Mouse (Mus musculus) MEL (cell line): Measurements from ENCODE around the gene Fndc10. TPM values are rescaled to one million over a fixed set of nuclear protein-coding genes. Genes with fewer than 3 reads are reported as not detected.
A peak's percentile ranks its signal among the peaks of the same experiment; 100 is the strongest.

Experiments
- DNase-seq: peaks from one replicate; pipeline ENCODE4 v3.0.0; 2011; ENCODE audit warnings: low read depth, low spot score
- H3K27ac ChIP-seq: 2 replicates; pipeline ENCODE4 v1.5.1; 2012; ENCODE audit warnings: low read depth, mild to moderate bottlenecking, control low read depth, low read length, moderate library complexity; ENCODE audit not compliant: control insufficient read depth
- H3K27me3 ChIP-seq, 2 experiments: fragments of 150-350 bp in 1 of 2; sonication (generic) in 1 of 2; 2 replicates each; pipeline ENCODE4 v1.6.1; 2012; ENCODE audit warnings: low read length in 2 of 2, mild to moderate bottlenecking in 2 of 2, improper control_type of control experiment in 1 of 2, moderate library complexity in 1 of 2; ENCODE audit not compliant: insufficient read depth in 2 of 2, control insufficient read depth in 1 of 2
- H3K36me3 ChIP-seq, 2 experiments: 2 replicates each; pipeline ENCODE4 v1.6.1; 2012 to 2014; ENCODE audit warnings: low read length in 2 of 2, improper control_type of control experiment in 1 of 2, inconsistent platforms in 1 of 2, mild to moderate bottlenecking in 1 of 2; ENCODE audit not compliant: insufficient read depth in 2 of 2, control insufficient read depth in 1 of 2
- H3K4me1 ChIP-seq, 2 experiments: fragments of 150-350 bp in 1 of 2; sonication (generic) in 1 of 2; 2 replicates each; pipeline ENCODE4 v1.6.1; 2012; ENCODE audit warnings: low read length in 2 of 2, improper control_type of control experiment in 1 of 2, mild to moderate bottlenecking in 1 of 2; ENCODE audit not compliant: insufficient read depth in 2 of 2, control insufficient read depth in 1 of 2
- H3K4me3 ChIP-seq, 2 experiments: fragments of 150-350 bp in 1 of 2; sonication (generic) in 1 of 2; 2 replicates each; pipeline ENCODE4 v1.5.1; 2012; ENCODE audit warnings: low read depth in 2 of 2, low read length in 2 of 2, mild to moderate bottlenecking in 2 of 2, moderate library complexity in 2 of 2, control low read depth in 1 of 2, improper control_type of control experiment in 1 of 2; ENCODE audit not compliant: control insufficient read depth in 1 of 2, insufficient read depth in 1 of 2
- H3K79me2 ChIP-seq: 2 replicates; pipeline ENCODE4 v1.6.1; 2012; ENCODE audit warnings: mild to moderate bottlenecking, low read length, moderate library complexity; ENCODE audit not compliant: control insufficient read depth, poor library complexity, insufficient read depth
- H3K9ac ChIP-seq: 2 replicates; pipeline ENCODE4 v1.6.1; 2012; ENCODE audit warnings: low read depth, mild to moderate bottlenecking, control low read depth, low read length, moderate library complexity; ENCODE audit not compliant: control insufficient read depth, poor library complexity, severe bottlenecking
- H3K9me3 ChIP-seq: fragments of 150-350 bp; sonication (generic); replicated peaks from 2 replicates; pipeline ENCODE4 v1.6.1; 2012; ENCODE audit warnings: mild to moderate bottlenecking, low read length, improper control_type of control experiment, moderate library complexity; ENCODE audit not compliant: insufficient read depth
- CHD1 ChIP-seq: IDR thresholded peaks from 2 replicates; pipeline ENCODE4 v1.6.1; 2012; ENCODE audit warnings: low read depth, mild to moderate bottlenecking, inconsistent platforms, low read length, improper control_type of control experiment
- E2F4 ChIP-seq: IDR thresholded peaks from 2 replicates; pipeline ENCODE4 v1.6.1; 2011; ENCODE audit warnings: low read depth, low read length, improper control_type of control experiment, borderline replicate concordance
- ELF1 ChIP-seq: IDR thresholded peaks from 2 replicates; pipeline ENCODE4 v1.6.1; 2014; ENCODE audit warnings: low read depth, mild to moderate bottlenecking, inconsistent platforms, low read length, improper control_type of control experiment, moderate library complexity
- GABPA ChIP-seq: IDR thresholded peaks from 2 replicates; pipeline ENCODE4 v1.6.1; 2012; ENCODE audit warnings: low read depth, mild to moderate bottlenecking, inconsistent platforms, low read length, improper control_type of control experiment, moderate library complexity
- HCFC1 ChIP-seq: IDR thresholded peaks from 2 replicates; pipeline ENCODE4 v1.6.1; 2012; ENCODE audit warnings: low read depth, mild to moderate bottlenecking, inconsistent platforms, low read length, improper control_type of control experiment, moderate library complexity
- KAT2A ChIP-seq: conservative IDR thresholded peaks from 2 replicates; pipeline ENCODE4 v1.6.1; 2012; ENCODE audit warnings: low read depth, low read length, improper control_type of control experiment, inconsistent platforms
- MAFK ChIP-seq: IDR thresholded peaks from 2 replicates; pipeline ENCODE4 v1.6.1; 2011; ENCODE audit warnings: low read depth, mild to moderate bottlenecking, low read length, improper control_type of control experiment, borderline replicate concordance
- MAX ChIP-seq: IDR thresholded peaks from 2 replicates; pipeline ENCODE4 v1.6.1; 2011; ENCODE audit warnings: low read length, improper control_type of control experiment
- MAZ ChIP-seq: IDR thresholded peaks from 2 replicates; pipeline ENCODE4 v1.6.1; 2012; ENCODE audit warnings: low read depth, mild to moderate bottlenecking, inconsistent platforms, low read length, improper control_type of control experiment
- MXI1 ChIP-seq: IDR thresholded peaks from 2 replicates; pipeline ENCODE4 v1.6.1; 2011; ENCODE audit warnings: mild to moderate bottlenecking, low read depth, low read length, improper control_type of control experiment
- MYB ChIP-seq: IDR thresholded peaks from 2 replicates; pipeline ENCODE4 v1.6.1; 2011; ENCODE audit warnings: mild to moderate bottlenecking, low read depth, low read length, improper control_type of control experiment
- NELFE ChIP-seq: IDR thresholded peaks from 2 replicates; pipeline ENCODE4 v1.6.1; 2011; ENCODE audit warnings: low read depth, low read length, improper control_type of control experiment
- POLR2A ChIP-seq, 2 experiments: IDR thresholded peaks; 2 replicates each; pipeline ENCODE4 v1.6.1; 2011 to 2012; ENCODE audit warnings: low read length in 2 of 2, mild to moderate bottlenecking in 2 of 2, control low read depth in 1 of 2, improper control_type of control experiment in 1 of 2, low read depth in 1 of 2, moderate library complexity in 1 of 2; ENCODE audit not compliant: control insufficient read depth in 1 of 2, insufficient read depth in 1 of 2, poor library complexity in 1 of 2
- POLR2AphosphoS5 ChIP-seq: IDR thresholded peaks from 2 replicates; pipeline ENCODE4 v1.6.1; 2012; ENCODE audit warnings: low read depth, borderline replicate concordance, mild to moderate bottlenecking, inconsistent platforms, low read length, moderate library complexity, mixed read lengths
- SIN3A ChIP-seq: IDR thresholded peaks from 2 replicates; pipeline ENCODE4 v1.6.1; 2012; ENCODE audit warnings: low read length, improper control_type of control experiment, inconsistent platforms
- TAL1 ChIP-seq: IDR thresholded peaks from 2 replicates; pipeline ENCODE4 v1.6.1; 2012; ENCODE audit warnings: mild to moderate bottlenecking, inconsistent platforms, low read length, moderate library complexity, mixed read lengths
- TBP ChIP-seq: IDR thresholded peaks from 2 replicates; pipeline ENCODE4 v1.8.0; 2011; ENCODE audit warnings: low read depth, low read length, improper control_type of control experiment
- UBTF ChIP-seq: IDR thresholded peaks from 2 replicates; pipeline ENCODE4 v1.6.1; 2012; ENCODE audit warnings: low read depth, mild to moderate bottlenecking, inconsistent platforms, low read length, improper control_type of control experiment, moderate library complexity, borderline replicate concordance; ENCODE audit not compliant: insufficient read depth
- USF1 ChIP-seq: IDR thresholded peaks from 2 replicates; pipeline ENCODE4 v1.6.1; 2014; ENCODE audit warnings: low read depth, mild to moderate bottlenecking, inconsistent platforms, low read length, improper control_type of control experiment, moderate library complexity
- ZC3H11A ChIP-seq: IDR thresholded peaks from 2 replicates; pipeline ENCODE4 v1.6.1; 2012; ENCODE audit warnings: low read depth, mild to moderate bottlenecking, inconsistent platforms, low read length, improper control_type of control experiment
- ZKSCAN1 ChIP-seq: IDR thresholded peaks from 2 replicates; pipeline ENCODE4 v1.6.1; 2012; ENCODE audit warnings: low read depth, mild to moderate bottlenecking, inconsistent platforms, low read length, improper control_type of control experiment, moderate library complexity
- ZMIZ1 ChIP-seq: IDR thresholded peaks from 2 replicates; pipeline ENCODE4 v1.6.1; 2012; ENCODE audit warnings: low read depth, mild to moderate bottlenecking, inconsistent platforms, low read length, improper control_type of control experiment, moderate library complexity
- polyA plus RNA-seq, 2 experiments: library from polyadenylated mRNA; stranded (reverse) in 1 of 2; unstranded in 1 of 2; fragments of >175 nt in 1 of 2; fragments of >200 nt in 1 of 2; gene quantifications; 2 replicates each; pipeline versions ENCODE4 v1.2.1 to v1.2.4; 2012; ENCODE audit warnings: low replicate concordance in 2 of 2, low read depth in 1 of 2; ENCODE audit not compliant: insufficient read length in 2 of 2, insufficient read depth in 1 of 2, missing spikeins in 1 of 2
- total RNA-seq: library from RNA; depleted of rRNA; stranded (reverse); fragments of 300-350 nt; gene quantifications from 2 replicates; pipeline ENCODE4 v1.2.3, GENCODE M21; 2012

Gene Fndc10
- total and polyA plus RNA-seq, 3 experiments = 2.6 to 5.9 TPM; not detected in 1

GRCm38 (mm10) chr4:155734951-155735702 lies 41.0 kb downstream of the Fndc10 start:
- H3K27ac ChIP-seq = 0 out of 2 replicates have a peak overlapping the region, but pooled peaks have one; percentile 30
- H3K4me1 ChIP-seq = 0 out of 4 replicates have a peak, but pooled peaks cover 0 to 5% of the 10 kb centered on the region in 2 experiments
- peak overlapping the region; percentile 76 to 96 for H3K4me3 ChIP-seq
- H3K36me3 ChIP-seq = no peaks in the 10 kb centered on the region; a peak in 1 of 4 replicates
- H3K79me2 ChIP-seq = peaks cover 3% of the 10 kb centered on the region; the same call in 1 of the 2 replicates
- H3K9ac ChIP-seq = peak overlapping the region; percentile 83
- no peaks in the 10 kb centered on the region for H3K9me3 ChIP-seq
- H3K27me3 ChIP-seq = no peaks in the 10 kb centered on the region
- TF ChIP-seq POLR2AphosphoS5 (no peak), E2F4 (no peak), ZMIZ1 (no peak), ELF1 (0 out of 2 replicates have a peak, but pooled peaks have one; percentile 8), KAT2A (no peak)
- DNase-seq = peak; percentile 58

DNA sequence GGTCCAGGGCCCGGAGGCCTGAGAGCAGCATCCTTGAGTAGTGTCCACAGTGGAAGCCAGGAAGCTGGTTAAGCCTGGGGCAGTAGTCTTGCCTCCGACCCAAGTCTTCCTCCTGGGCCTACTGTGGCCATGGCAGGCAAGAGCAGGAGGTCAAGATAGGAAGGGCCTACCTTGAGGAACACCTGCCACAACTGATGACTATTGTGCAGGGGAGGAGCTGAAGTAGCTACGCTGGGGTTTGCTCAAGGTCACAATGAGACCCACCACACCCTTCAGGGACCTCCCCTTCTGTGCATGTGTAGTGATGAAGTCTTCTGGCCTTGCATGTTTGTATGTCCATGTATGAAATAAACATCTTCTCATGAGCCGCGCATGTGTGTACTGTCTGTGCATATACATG lies 41.6 kb downstream of the Fndc10 start:
- no peaks in the 10 kb centered on the region for H3K9me3 ChIP-seq
- DNase-seq = peak; percentile 36
- H3K79me2 ChIP-seq = peaks cover 3% of the 10 kb centered on the region; the same call in 1 of the 2 replicates
- H3K9ac ChIP-seq = peak overlapping the region; percentile 83
- H3K4me1 ChIP-seq = 0 out of 4 replicates have a peak, but pooled peaks cover 0 to 5% of the 10 kb centered on the region in 2 experiments
- H3K27me3 ChIP-seq = no peaks in the 10 kb centered on the region
- H3K36me3 ChIP-seq = no peaks in the 10 kb centered on the region; a peak in 1 of 4 replicates
- H3K4me3 ChIP-seq = peak overlapping the region; percentile 76 to 96
- no peak overlapping the region for H3K27ac ChIP-seq
- no peak for TF ChIP-seq MAZ
- TF ChIP-seq UBTF = no peak
- no peak for TF ChIP-seq POLR2A (IDR thresholded peaks at IDR 0.05; ENCODE audit: control insufficient read depth in 1 of 2, insufficient read depth in 1 of 2, low read depth in 1 of 2, low read length in 2 of 2, poor library complexity in 1 of 2)
- no peak for TF ChIP-seq USF1
- TF ChIP-seq GABPA = no peak
- no peak for TF ChIP-seq CHD1

- DNase-seq = no peak
- H3K4me1 ChIP-seq = 0 out of 4 replicates have a peak, but pooled peaks cover 0 to 5% of the 10 kb centered on the region in 2 experiments
- H3K27me3 ChIP-seq = no peaks in the 10 kb centered on the region
- H3K27ac ChIP-seq = no peak overlapping the region
- no peak overlapping the region for H3K4me3 ChIP-seq
- no peak overlapping the region for H3K9ac ChIP-seq
- TF ChIP-seq ZKSCAN1 = no peak
- TF ChIP-seq TBP = no peak
- TF ChIP-seq MAFK = no peak
- TF ChIP-seq ZMIZ1 = no peak
- TF ChIP-seq ELF1 = no peak
- TF ChIP-seq ZC3H11A = no peak
- no peak for TF ChIP-seq HCFC1
- TF ChIP-seq NELFE = no peak
- no peak for TF ChIP-seq MAZ
- TF ChIP-seq UBTF = no peak
- TF ChIP-seq MAX = no peak
- no peak for TF ChIP-seq TAL1
- no peak for TF ChIP-seq MXI1
- no peak for TF ChIP-seq MYB
- TF ChIP-seq SIN3A = no peak
- TF ChIP-seq, all 39 proteins: peak for 0
- no peaks in the 10 kb centered on the region for H3K9me3 ChIP-seq
- no peaks in the 10 kb centered on the region; a peak in 1 of 4 replicates for H3K36me3 ChIP-seq
- H3K79me2 ChIP-seq = peaks cover 3% of the 10 kb centered on the region; the same call in 1 of the 2 replicates
Measured at GRCm38 (mm10) chr4:155736421-155736820, 42.3 kb downstream of the Fndc10 start.
